Mouse (Mus musculus) kidney, adult 2 months (tissue): ENCODE measurements around the gene Sfxn4.

Experiments used
- CTCF ChIP-seq: fragments of 200-500 bp; conservative IDR thresholded peaks from 2 replicates; pipeline ENCODE4 v1.5.1; 2011; ENCODE audit warnings: low read depth, mild to moderate bottlenecking, control low read depth, low read length, moderate library complexity, mixed read lengths; ENCODE audit not compliant: insufficient read depth, insufficient read length
- POLR2A ChIP-seq: fragments of 200-500 bp; IDR thresholded peaks from one replicate; pipeline ENCODE4 v1.6.1; 2011; ENCODE audit warnings: low read depth, low read length, control low read depth

- TF ChIP-seq CTCF (no peak; the same call in 1 of the 2 replicates), POLR2A (no peak)
Measured at GRCm38 (mm10) chr19:60889101-60889713, 27.9 kb upstream of the Sfxn4 start.
